Mouse (Mus musculus): ENCODE data around the gene Tac4. TPM values are rescaled to one million over a fixed set of nuclear protein-coding genes. Genes with fewer than 3 reads are reported as not detected.

Gene Tac4
- polyA plus RNA-seq, 1 experiment from 2014 or later: not detected

- WGBS (ENCODE audit: insufficient replicate concordance): 63% methylated on average over 11 of the region's 11 CpGs
- no peak for ATAC-seq (ENCODE audit: insufficient read depth)
- Histone ChIP-seq H3K9me3 (replicated peaks) (no peaks in the 10 kb centered on the region), H3K36me3 (replicated peaks) (peaks cover 25% of the 10 kb centered on the region), H3K4me2 (no peak overlapping the region), H3K4me3 (replicated peaks) (no peak overlapping the region), H3K27ac (replicated peaks) (no peak overlapping the region), H3K27me3 (peaks cover 35% of the 10 kb centered on the region), H3K4me1 (replicated peaks) (peaks cover 30% of the 10 kb centered on the region), H3K9ac (no peak overlapping the region)
Measured at GRCm38 (mm10) chr11:95263816-95264454, 2.6 kb downstream of the Tac4 start.

DNA sequence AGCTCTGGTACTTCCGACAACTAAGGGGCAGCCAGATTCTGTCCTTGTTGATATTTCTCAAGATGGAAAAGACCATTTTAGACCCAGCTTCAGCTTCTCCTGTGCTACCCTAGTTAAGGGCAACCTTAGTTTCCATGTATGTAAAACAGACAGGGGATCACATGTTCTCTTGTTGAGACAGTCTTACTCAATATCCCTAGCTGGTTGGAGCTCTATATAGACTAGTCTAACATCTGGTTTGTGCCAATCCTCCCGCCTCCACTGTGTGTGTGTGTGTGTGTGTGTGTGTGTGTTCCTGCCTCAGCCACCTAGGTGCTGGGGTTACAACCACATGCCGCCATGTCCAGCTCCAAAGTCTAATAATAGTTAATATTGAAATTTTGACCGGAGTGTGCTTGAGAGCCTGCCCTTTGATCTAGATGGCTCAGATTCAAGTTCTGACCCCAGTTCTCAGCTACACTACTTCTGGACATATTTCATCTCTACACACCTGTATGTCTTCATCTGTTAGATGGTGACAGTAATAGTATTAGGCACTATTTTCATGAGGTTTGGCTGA, 3.2 kb downstream of the Tac4 start:
- 75% methylated on average over 4 of the region's 4 CpGs for WGBS (ENCODE audit: insufficient replicate concordance)
- no peak overlapping the region for H3K27ac ChIP-seq (replicated peaks)
- H3K4me2 ChIP-seq: no peak overlapping the region
- no peak overlapping the region for H3K4me3 ChIP-seq (replicated peaks)
- peaks cover 31% of the 10 kb centered on the region for H3K36me3 ChIP-seq (replicated peaks)
- H3K9ac ChIP-seq: no peak overlapping the region
- peaks cover 24% of the 10 kb centered on the region for H3K4me1 ChIP-seq (replicated peaks)
- ATAC-seq (ENCODE audit: insufficient read depth): no peak
- H3K27me3 ChIP-seq: peaks cover 29% of the 10 kb centered on the region
- no peaks in the 10 kb centered on the region for H3K9me3 ChIP-seq (replicated peaks)

GRCm38 (mm10) chr11:95266540-95267245, 5.4 kb downstream of the Tac4 start:
- H3K4me2 ChIP-seq: no peak overlapping the region
- H3K36me3 ChIP-seq (replicated peaks): peaks cover 52% of the 10 kb centered on the region
- 71% methylated on average over 6 of the region's 6 CpGs for WGBS (ENCODE audit: insufficient replicate concordance)
- no peak for ATAC-seq (ENCODE audit: insufficient read depth)
- peaks cover 8% of the 10 kb centered on the region; the same call in 1 of the 2 replicates for H3K27me3 ChIP-seq
- no peak overlapping the region for H3K27ac ChIP-seq (replicated peaks)
- no peaks in the 10 kb centered on the region for H3K9me3 ChIP-seq (replicated peaks)
- H3K4me1 ChIP-seq (replicated peaks): peaks cover 11% of the 10 kb centered on the region; the same call in 1 of the 2 replicates
- H3K9ac ChIP-seq: no peak overlapping the region
- H3K4me3 ChIP-seq (replicated peaks): no peak overlapping the region

GRCm38 (mm10) chr11:95273661-95274060, 12.3 kb downstream of the Tac4 start:
- H3K4me3 ChIP-seq (replicated peaks): no peak overlapping the region

GRCm38 (mm10) chr11:95274613-95275012, 13.3 kb downstream of the Tac4 start:
- 52% methylated on average over 3 of the region's 3 CpGs for WGBS (ENCODE audit: insufficient replicate concordance)
- no peak overlapping the region for H3K27ac ChIP-seq (replicated peaks)

More at GRCm38 (mm10) chr11:95273661-95274060, 12.3 kb downstream of the Tac4 start:
- H3K4me1 ChIP-seq (replicated peaks): no peaks in the 10 kb centered on the region
- no peaks in the 10 kb centered on the region for H3K9me3 ChIP-seq (replicated peaks)
- WGBS (ENCODE audit: insufficient replicate concordance): 82% methylated on average over 5 of the region's 5 CpGs
- no peak for ATAC-seq (ENCODE audit: insufficient read depth)
- H3K27ac ChIP-seq (replicated peaks): no peak overlapping the region
- no peaks in the 10 kb centered on the region for H3K27me3 ChIP-seq
- peaks cover 100% of the 10 kb centered on the region for H3K36me3 ChIP-seq (replicated peaks)
- H3K4me2 ChIP-seq: no peak overlapping the region
- no peak overlapping the region for H3K9ac ChIP-seq

GRCm38 (mm10) chr11:95276056-95276455, 14.7 kb downstream of the Tac4 start:
- no peak overlapping the region for H3K9ac ChIP-seq
- H3K27me3 ChIP-seq: no peaks in the 10 kb centered on the region
- no peak overlapping the region for H3K4me2 ChIP-seq
- no peaks in the 10 kb centered on the region for H3K9me3 ChIP-seq (replicated peaks)
- H3K36me3 ChIP-seq (replicated peaks): peaks cover 100% of the 10 kb centered on the region
- ATAC-seq (ENCODE audit: insufficient read depth): no peak
- 69% methylated on average over 6 of the region's 6 CpGs for WGBS (ENCODE audit: insufficient replicate concordance)
- H3K27ac ChIP-seq (replicated peaks): no peak overlapping the region
- H3K4me3 ChIP-seq (replicated peaks): no peak overlapping the region
- no peaks in the 10 kb centered on the region for H3K4me1 ChIP-seq (replicated peaks)

More at GRCm38 (mm10) chr11:95274613-95275012, 13.3 kb downstream of the Tac4 start:
- H3K4me2 ChIP-seq: no peak overlapping the region
- no peaks in the 10 kb centered on the region for H3K27me3 ChIP-seq
- no peaks in the 10 kb centered on the region for H3K4me1 ChIP-seq (replicated peaks)
- H3K36me3 ChIP-seq (replicated peaks): peaks cover 100% of the 10 kb centered on the region
- no peak overlapping the region for H3K4me3 ChIP-seq (replicated peaks)
- H3K9me3 ChIP-seq (replicated peaks): no peaks in the 10 kb centered on the region
- H3K9ac ChIP-seq: no peak overlapping the region
- no peak for ATAC-seq (ENCODE audit: insufficient read depth)

- Histone ChIP-seq H3K4me1 (replicated peaks) (no peaks in the 10 kb centered on the region), H3K27me3 (no peaks in the 10 kb centered on the region), H3K9me3 (replicated peaks) (no peaks in the 10 kb centered on the region), H3K36me3 (replicated peaks) (peaks cover 100% of the 10 kb centered on the region), H3K9ac (no peak overlapping the region), H3K4me2 (no peak overlapping the region), H3K4me3 (replicated peaks) (no peak overlapping the region), H3K27ac (replicated peaks) (no peak overlapping the region)
- ATAC-seq (ENCODE audit: insufficient read depth): no peak
- 85% methylated on average over 4 of the region's 4 CpGs for WGBS (ENCODE audit: insufficient replicate concordance)
Measured at GRCm38 (mm10) chr11:95279061-95279659, 17.8 kb downstream of the Tac4 start.

DNA sequence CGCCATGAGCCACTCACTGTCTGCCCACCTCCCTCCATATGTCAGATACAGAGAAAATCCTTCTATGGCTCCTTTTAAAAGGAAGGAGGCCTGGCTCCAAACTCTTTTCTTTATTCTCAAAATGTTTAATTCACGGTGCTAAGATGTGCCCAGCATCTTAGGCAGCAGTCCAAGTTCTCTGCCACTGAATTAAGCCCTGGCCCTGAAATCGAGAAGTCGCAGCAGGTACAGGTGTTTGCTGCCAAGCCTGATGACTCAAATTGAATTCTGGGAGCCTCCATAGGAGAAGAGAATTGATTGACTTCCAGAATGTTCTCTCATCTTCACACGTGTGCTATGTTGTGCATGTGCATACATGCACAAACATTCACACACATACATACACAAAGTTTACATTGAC, 21.0 kb downstream of the Tac4 start:
- no peaks in the 10 kb centered on the region for H3K4me1 ChIP-seq (replicated peaks)
- peaks cover 100% of the 10 kb centered on the region for H3K36me3 ChIP-seq (replicated peaks)
- H3K4me3 ChIP-seq (replicated peaks): no peak overlapping the region
- H3K9me3 ChIP-seq (replicated peaks): no peaks in the 10 kb centered on the region
- ATAC-seq (ENCODE audit: insufficient read depth): no peak
- no peaks in the 10 kb centered on the region for H3K27me3 ChIP-seq
- no peak overlapping the region for H3K27ac ChIP-seq (replicated peaks)
- no peak overlapping the region for H3K9ac ChIP-seq
- no peak overlapping the region for H3K4me2 ChIP-seq
- WGBS (ENCODE audit: insufficient replicate concordance): 89% methylated on average over 5 of the region's 5 CpGs

DNA sequence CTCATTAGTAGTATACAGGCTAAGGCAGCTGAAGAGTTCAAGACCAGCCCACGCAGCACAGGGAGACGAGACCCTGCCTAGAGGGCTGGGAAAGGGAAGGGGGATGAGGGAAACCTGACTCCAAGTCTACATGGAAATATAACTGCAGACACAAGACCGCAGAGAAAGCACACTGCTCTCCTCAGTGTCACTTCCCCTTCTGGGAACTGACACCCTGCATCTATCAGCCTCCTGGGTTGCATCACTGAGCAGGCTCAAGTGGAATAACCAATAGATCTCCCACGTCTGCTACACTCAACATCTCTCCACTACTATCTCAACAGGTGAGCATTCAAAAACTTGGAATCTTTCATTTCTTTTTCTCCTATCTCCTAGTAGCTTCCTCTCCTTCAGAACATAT, 30.7 kb downstream of the Tac4 start:
- Histone ChIP-seq H3K36me3 (replicated peaks) (peaks cover 93% of the 10 kb centered on the region), H3K4me2 (no peak overlapping the region), H3K9me3 (replicated peaks) (no peaks in the 10 kb centered on the region), H3K4me1 (replicated peaks) (0 out of 2 replicates have a peak, but pooled peaks cover 4% of the 10 kb centered on the region), H3K9ac (no peak overlapping the region), H3K27ac (replicated peaks) (no peak overlapping the region), H3K27me3 (no peaks in the 10 kb centered on the region), H3K4me3 (replicated peaks) (no peak overlapping the region)
- ATAC-seq (ENCODE audit: insufficient read depth): no peak
- WGBS (ENCODE audit: insufficient replicate concordance): 46% methylated on average over 4 of the region's 4 CpGs

- Histone ChIP-seq H3K27ac (replicated peaks) (no peak overlapping the region), H3K9ac (no peak overlapping the region), H3K4me2 (no peak overlapping the region), H3K36me3 (replicated peaks) (peaks cover 93% of the 10 kb centered on the region), H3K4me3 (replicated peaks) (no peak overlapping the region), H3K4me1 (replicated peaks) (0 out of 2 replicates have a peak, but pooled peaks cover 7% of the 10 kb centered on the region), H3K9me3 (replicated peaks) (no peaks in the 10 kb centered on the region), H3K27me3 (no peaks in the 10 kb centered on the region)
- no peak for ATAC-seq (ENCODE audit: insufficient read depth)
- WGBS (ENCODE audit: insufficient replicate concordance): 39% methylated on average over 8 of the region's 8 CpGs
Measured at GRCm38 (mm10) chr11:95293017-95293624, 31.8 kb downstream of the Tac4 start.

DNA sequence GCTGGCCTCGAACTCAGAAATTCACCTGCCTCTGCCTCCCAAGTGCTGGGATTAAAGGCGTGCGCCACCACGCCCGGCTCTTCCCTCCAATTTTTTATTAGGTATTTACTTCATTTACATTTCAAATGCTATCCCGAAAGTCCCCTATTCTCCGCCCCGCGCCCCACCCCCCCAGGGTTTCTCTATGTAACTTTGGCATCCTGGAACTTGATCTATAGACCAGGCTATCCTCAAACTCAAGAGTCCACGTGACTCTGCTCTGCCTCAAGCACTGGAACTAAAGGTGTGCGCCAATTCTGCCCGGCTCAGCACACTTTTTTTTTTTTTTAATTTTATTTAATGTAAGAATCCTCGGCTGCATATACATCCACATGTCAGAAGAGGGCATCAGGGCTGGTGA, 34.4 kb downstream of the Tac4 start:
- Histone ChIP-seq H3K36me3 (replicated peaks) (peaks cover 91% of the 10 kb centered on the region), H3K9me3 (replicated peaks) (no peaks in the 10 kb centered on the region), H3K27ac (replicated peaks) (no peak overlapping the region), H3K4me2 (no peak overlapping the region), H3K9ac (no peak overlapping the region), H3K4me1 (replicated peaks) (peaks cover 7% of the 10 kb centered on the region; the same call in 1 of the 2 replicates), H3K27me3 (no peaks in the 10 kb centered on the region), H3K4me3 (replicated peaks) (no peak overlapping the region)
- WGBS (ENCODE audit: insufficient replicate concordance): 90% methylated on average over 13 of the region's 13 CpGs
- ATAC-seq (ENCODE audit: insufficient read depth): no peak

Measured in liver, embryonic 15.5 days (tissue).